Mouse (Mus musculus) thymus, adult 2 months (tissue): ENCODE measurements around the gene Cdk14.

Experiments
- CTCF ChIP-seq: fragments of 200-500 bp; IDR thresholded peaks from 2 replicates; pipeline ENCODE4 v1.5.1; 2012; ENCODE audit warnings: mild to moderate bottlenecking, control low read depth, low read length, moderate library complexity, borderline replicate concordance; ENCODE audit not compliant: control insufficient read depth, poor library complexity, insufficient read depth; ENCODE audit errors: extremely low read depth
- POLR2A ChIP-seq: fragments of 200-500 bp; IDR thresholded peaks from 2 replicates; pipeline ENCODE4 v1.6.1; 2012; ENCODE audit warnings: mild to moderate bottlenecking, low read length, control low read depth, moderate library complexity; ENCODE audit not compliant: control insufficient read depth, poor library complexity, insufficient read depth; ENCODE audit errors: extremely low read depth

DNA sequence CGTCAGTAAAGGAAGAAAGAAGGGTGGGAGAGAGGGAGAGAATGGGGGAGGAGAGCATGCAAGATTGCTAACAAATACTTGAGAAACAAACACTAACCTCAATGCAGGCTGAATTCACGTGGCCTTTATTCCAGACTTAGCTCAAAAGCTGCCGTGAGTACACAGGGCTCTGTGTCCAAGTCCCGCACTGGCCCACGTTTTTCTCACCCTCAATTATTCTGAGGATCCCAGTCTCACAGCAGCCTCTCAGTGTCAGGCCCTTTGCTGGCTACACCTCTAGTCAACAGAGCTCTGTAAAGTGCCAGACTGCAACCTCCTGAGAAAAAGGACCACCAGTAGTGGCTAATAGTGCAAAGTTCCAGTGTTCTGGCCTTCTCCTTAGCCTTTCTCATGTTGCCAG, 429.9 kb downstream of the Cdk14 start:
- TF ChIP-seq CTCF: no peak
- TF ChIP-seq POLR2A: no peak
